Mouse (Mus musculus) lung, embryonic 15.5 days (tissue): Measurements from ENCODE around the gene Tead3. TPM values are rescaled to one million over a fixed set of nuclear protein-coding genes. Genes with fewer than 3 reads are reported as not detected.

Experiments used
- polyA plus RNA-seq: library from polyadenylated mRNA; unstranded; fragments of >200 nt; fragmentation: Nextera tagmentation; extraction: Ambion mirVana; gene quantifications from 2 replicates; pipeline ENCODE4 v1.2.1, GENCODE M21; 2015

Gene Tead3
- polyA plus RNA-seq, 1 experiment from 2014 or later, result 10.9 TPM

Other genes starting within 250 kb of the Tead3 start
- gene Scube3, start 208.7 kb downstream of the Tead3 start, polyA plus RNA-seq, result 1.7 and 1.8 TPM in 2 replicates
- 39.1 and 41.8 TPM in 2 replicates for gene Zfp523, start 173.7 kb downstream of the Tead3 start, polyA plus RNA-seq
- gene Def6, start 143.0 kb downstream of the Tead3 start, polyA plus RNA-seq, result 4.5 and 7.8 TPM in 2 replicates
- gene Ppard, start 118.1 kb downstream of the Tead3 start, polyA plus RNA-seq, result 2.1 and 2.9 TPM in 2 replicates
- gene Fance, start 37.3 kb downstream of the Tead3 start, polyA plus RNA-seq, result 32.8 and 33.3 TPM in 2 replicates
- 606 and 658 TPM in 2 replicates for gene Rpl10a, start 22.3 kb downstream of the Tead3 start, polyA plus RNA-seq
- gene Tulp1, start 14.4 kb upstream of the Tead3 start, polyA plus RNA-seq, result 6.0 and 6.2 TPM in 2 replicates
- gene Fkbp5, start 166.7 kb upstream of the Tead3 start, polyA plus RNA-seq, result 30.7 and 35.1 TPM in 2 replicates
- gene Armc12, start 180.0 kb upstream of the Tead3 start, polyA plus RNA-seq, result not detected in 2 replicates
- gene Clpsl2, start 198.6 kb upstream of the Tead3 start, polyA plus RNA-seq, result not detected in 2 replicates
- gene Clps, start 209.9 kb upstream of the Tead3 start, polyA plus RNA-seq, result 0.34 and 9.2 TPM in 2 replicates
- gene Lhfpl5, start 224.8 kb upstream of the Tead3 start, polyA plus RNA-seq, result 0.48 and 0.57 TPM in 2 replicates